Mouse (Mus musculus): ENCODE measurements around the gene Acad11. TPM values are rescaled to one million over a fixed set of nuclear protein-coding genes. Genes with fewer than 3 reads are reported as not detected.
A peak's percentile ranks its signal among the peaks of the same experiment; 100 is the strongest.

The Acad11 gene
- polyA plus RNA-seq, 1 experiment from 2014 or later: 35.5 TPM

GRCm38 (mm10) chr9:104039031-104039695 lies 24.0 kb upstream of the Acad11 start:
- Histone ChIP-seq H3K27ac (ENCODE audit: low read length) (no peak overlapping the region), H3K9ac (ENCODE audit: low read depth, low read length) (no peak overlapping the region), H3K4me2 (ENCODE audit: low read depth, low read length) (no peak overlapping the region), H3K36me3 (ENCODE audit: control insufficient read depth, insufficient read depth) (no peaks in the 10 kb centered on the region), H3K4me3 (ENCODE audit: low read depth, low read length) (no peak overlapping the region), H3K27me3 (ENCODE audit: control insufficient read depth, insufficient read depth, low read depth, low read length) (no peaks in the 10 kb centered on the region), H3K9me3 (replicated peaks; ENCODE audit: control insufficient read depth, low read length) (no peaks in the 10 kb centered on the region), H3K4me1 (ENCODE audit: control insufficient read depth, low read depth, low read length) (no peaks in the 10 kb centered on the region)
- no peak for ATAC-seq (ENCODE audit: low read depth)
- WGBS (ENCODE audit: insufficient replicate concordance): 81% methylated on average over 21 of the region's 21 CpGs

- Histone ChIP-seq H3K27ac (ENCODE audit: low read length) (no peak overlapping the region), H3K36me3 (ENCODE audit: control insufficient read depth, insufficient read depth) (no peaks in the 10 kb centered on the region), H3K9ac (ENCODE audit: low read depth, low read length) (no peak overlapping the region), H3K4me3 (ENCODE audit: low read depth, low read length) (no peak overlapping the region), H3K4me1 (ENCODE audit: control insufficient read depth, low read depth, low read length) (no peaks in the 10 kb centered on the region), H3K4me2 (ENCODE audit: low read depth, low read length) (no peak overlapping the region), H3K27me3 (ENCODE audit: control insufficient read depth, insufficient read depth, low read depth, low read length) (no peaks in the 10 kb centered on the region), H3K9me3 (replicated peaks; ENCODE audit: control insufficient read depth, low read length) (no peaks in the 10 kb centered on the region)
- 43% methylated on average over 4 of the region's 4 CpGs for WGBS (ENCODE audit: insufficient replicate concordance)
- no peak for ATAC-seq (ENCODE audit: low read depth)
Measured at GRCm38 (mm10) chr9:104039742-104040141, 23.4 kb upstream of the Acad11 start.

GRCm38 (mm10) chr9:104040362-104040761 lies 22.8 kb upstream of the Acad11 start, which contains the start of gene Gm28305:
Gm28305 (plus strand) TSS chr9:104040662.
- ATAC-seq (ENCODE audit: low read depth): no peak
- Histone ChIP-seq H3K27ac (ENCODE audit: low read length) (no peak within 1 kb of the TSS), H3K36me3 (ENCODE audit: control insufficient read depth, insufficient read depth) (no peaks in the 10 kb centered on the region), H3K4me1 (ENCODE audit: control insufficient read depth, low read depth, low read length) (no peaks in the 10 kb centered on the region), H3K27me3 (ENCODE audit: control insufficient read depth, insufficient read depth, low read depth, low read length) (no peaks in the 10 kb centered on the region), H3K9me3 (replicated peaks; ENCODE audit: control insufficient read depth, low read length) (no peaks in the 10 kb centered on the region), H3K4me2 (ENCODE audit: low read depth, low read length) (no peak within 1 kb of the TSS), H3K4me3 (ENCODE audit: low read depth, low read length) (no peak within 1 kb of the TSS), H3K9ac (ENCODE audit: low read depth, low read length) (no peak within 1 kb of the TSS)
- WGBS (ENCODE audit: insufficient replicate concordance): 39% methylated on average over 2 of the region's 2 CpGs

GRCm38 (mm10) chr9:104043676-104044075 lies 19.5 kb upstream of the Acad11 start:
- Histone ChIP-seq H3K27me3 (ENCODE audit: control insufficient read depth, insufficient read depth, low read depth, low read length) (no peaks in the 10 kb centered on the region), H3K9ac (ENCODE audit: low read depth, low read length) (no peak overlapping the region), H3K4me1 (ENCODE audit: control insufficient read depth, low read depth, low read length) (no peaks in the 10 kb centered on the region), H3K4me3 (ENCODE audit: low read depth, low read length) (no peak overlapping the region), H3K27ac (ENCODE audit: low read length) (no peak overlapping the region), H3K36me3 (ENCODE audit: control insufficient read depth, insufficient read depth) (peaks cover 5% of the 10 kb centered on the region), H3K4me2 (ENCODE audit: low read depth, low read length) (no peak overlapping the region), H3K9me3 (replicated peaks; ENCODE audit: control insufficient read depth, low read length) (no peaks in the 10 kb centered on the region)
- WGBS (ENCODE audit: insufficient replicate concordance): 72% methylated on average over 4 of the region's 4 CpGs
- ATAC-seq (ENCODE audit: low read depth): no peak

- ATAC-seq (ENCODE audit: low read depth): no peak
- peaks cover 21% of the 10 kb centered on the region for H3K36me3 ChIP-seq (ENCODE audit: control insufficient read depth, insufficient read depth)
- H3K27me3 ChIP-seq (ENCODE audit: control insufficient read depth, insufficient read depth, low read depth, low read length): no peaks in the 10 kb centered on the region
- H3K4me1 ChIP-seq (ENCODE audit: control insufficient read depth, low read depth, low read length): no peaks in the 10 kb centered on the region
- 65% methylated on average over 6 of the region's 6 CpGs for WGBS (ENCODE audit: insufficient replicate concordance)
- no peak overlapping the region for H3K27ac ChIP-seq (ENCODE audit: low read length)
- no peaks in the 10 kb centered on the region for H3K9me3 ChIP-seq (replicated peaks; ENCODE audit: control insufficient read depth, low read length)
- no peak overlapping the region for H3K4me3 ChIP-seq (ENCODE audit: low read depth, low read length)
- no peak overlapping the region for H3K4me2 ChIP-seq (ENCODE audit: low read depth, low read length)
- no peak overlapping the region for H3K9ac ChIP-seq (ENCODE audit: low read depth, low read length)
Measured at GRCm38 (mm10) chr9:104051028-104051427, 12.1 kb upstream of the Acad11 start.

- Histone ChIP-seq H3K36me3 (ENCODE audit: control insufficient read depth, insufficient read depth) (no peaks in the 10 kb centered on the region), H3K9ac (ENCODE audit: low read depth, low read length) (peak within 1 kb of the TSS; percentile 77), H3K4me1 (ENCODE audit: control insufficient read depth, low read depth, low read length) (peaks cover 14% of the 10 kb centered on the region), H3K9me3 (replicated peaks; ENCODE audit: control insufficient read depth, low read length) (no peaks in the 10 kb centered on the region), H3K4me2 (ENCODE audit: low read depth, low read length) (peak within 1 kb of the TSS; percentile 89), H3K27ac (ENCODE audit: low read length) (peak within 1 kb of the TSS; percentile 63), H3K4me3 (ENCODE audit: low read depth, low read length) (peak within 1 kb of the TSS; percentile 88), H3K27me3 (ENCODE audit: control insufficient read depth, insufficient read depth, low read depth, low read length) (no peaks in the 10 kb centered on the region)
- under 1% methylated on average over 58 of the region's 59 CpGs for WGBS (ENCODE audit: insufficient replicate concordance)
- peak; percentile 72 for ATAC-seq (ENCODE audit: low read depth)
Measured at GRCm38 (mm10) chr9:104062430-104063243, 540 bp upstream of the Acad11 start, which contains the start of gene Uba5. Uba5 (minus strand) TSS chr9:104063134.

GRCm38 (mm10) chr9:104064571-104064970 lies 1.4 kb downstream of the Acad11 start:
- H3K27ac ChIP-seq (ENCODE audit: low read length): no peak overlapping the region

GRCm38 (mm10) chr9:104070241-104070640 lies 7.1 kb downstream of the Acad11 start:
- Histone ChIP-seq H3K4me3 (ENCODE audit: low read depth, low read length) (no peak overlapping the region), H3K9me3 (replicated peaks; ENCODE audit: control insufficient read depth, low read length) (no peaks in the 10 kb centered on the region), H3K36me3 (ENCODE audit: control insufficient read depth, insufficient read depth) (no peaks in the 10 kb centered on the region), H3K27ac (ENCODE audit: low read length) (no peak overlapping the region), H3K4me1 (ENCODE audit: control insufficient read depth, low read depth, low read length) (no peaks in the 10 kb centered on the region; the same call in none of the 2 replicates), H3K9ac (ENCODE audit: low read depth, low read length) (no peak overlapping the region), H3K4me2 (ENCODE audit: low read depth, low read length) (no peak overlapping the region), H3K27me3 (ENCODE audit: control insufficient read depth, insufficient read depth, low read depth, low read length) (no peaks in the 10 kb centered on the region)
- 29% methylated on average over 4 of the region's 4 CpGs for WGBS (ENCODE audit: insufficient replicate concordance)
- ATAC-seq (ENCODE audit: low read depth): no peak

More at GRCm38 (mm10) chr9:104064571-104064970, 1.4 kb downstream of the Acad11 start:
- peaks cover 14% of the 10 kb centered on the region for H3K4me1 ChIP-seq (ENCODE audit: control insufficient read depth, low read depth, low read length)
- H3K4me2 ChIP-seq (ENCODE audit: low read depth, low read length): 0 out of 2 replicates have a peak overlapping the region, but pooled peaks have one; percentile 17
- no peaks in the 10 kb centered on the region for H3K27me3 ChIP-seq (ENCODE audit: control insufficient read depth, insufficient read depth, low read depth, low read length)
- H3K4me3 ChIP-seq (ENCODE audit: low read depth, low read length): no peak overlapping the region
- no peak overlapping the region for H3K9ac ChIP-seq (ENCODE audit: low read depth, low read length)
- no peaks in the 10 kb centered on the region for H3K9me3 ChIP-seq (replicated peaks; ENCODE audit: control insufficient read depth, low read length)
- no peaks in the 10 kb centered on the region for H3K36me3 ChIP-seq (ENCODE audit: control insufficient read depth, insufficient read depth)
- 11% methylated on average over 1 of the region's 1 CpGs for WGBS (ENCODE audit: insufficient replicate concordance)
- no peak for ATAC-seq (ENCODE audit: low read depth)
